Mouse (Mus musculus): ENCODE measurements around the gene Plpp4.

GRCm38 (mm10) chr7:129216547-129217195, 40.2 kb upstream of the Plpp4 start:
- TF ChIP-seq CTCF (IDR thresholded peaks at IDR 0.05; ENCODE audit: low read depth) (no peak), EP300 (IDR thresholded peaks at IDR 0.05; ENCODE audit: low read depth) (no peak)
